Mouse (Mus musculus): Measurements from ENCODE around the gene Slc1a5.
A peak's percentile ranks its signal among the peaks of the same experiment; 100 is the strongest.

Gene Slc1a5

DNA sequence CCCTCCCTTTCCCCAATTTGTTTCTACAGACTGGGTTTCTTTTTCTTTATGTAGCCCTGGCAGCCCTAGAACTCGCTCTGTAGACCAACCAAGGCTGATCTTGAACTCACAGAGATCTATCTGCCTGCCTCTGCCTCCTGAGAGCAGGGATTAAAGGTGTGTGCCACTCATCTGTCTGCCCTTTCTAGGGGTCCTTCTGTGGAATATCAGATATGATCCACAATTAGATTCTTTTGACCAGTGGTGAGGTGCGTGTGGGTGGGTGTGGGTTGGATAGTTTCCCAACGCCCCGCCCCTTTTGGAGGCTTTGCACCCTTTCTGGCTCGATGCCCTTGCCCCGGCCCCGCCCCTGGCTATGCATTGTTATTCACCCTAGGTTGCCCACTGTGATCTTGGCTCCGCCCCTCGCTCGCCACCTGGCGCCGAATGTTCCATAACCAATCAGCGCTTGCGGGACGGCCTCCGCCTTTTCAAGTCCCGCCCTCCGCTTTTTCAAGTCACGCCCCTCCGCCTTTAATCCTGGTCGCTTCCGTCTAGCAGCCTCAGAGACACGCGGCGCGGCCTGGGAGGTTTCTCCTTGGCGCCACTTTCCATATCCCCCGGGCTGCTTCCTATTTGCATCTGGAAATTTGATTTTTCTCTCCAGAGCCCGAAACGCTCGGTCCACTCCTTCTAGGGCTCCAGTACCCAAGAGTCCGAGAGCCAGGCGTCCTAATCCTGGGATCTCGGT, at the start of gene Slc1a5:
Gene Slc1a5, plus strand, starts transcription at position 516 of the 730 bp plus-strand sequence.
- peak; percentile 92 for DNase-seq (ENCODE audit: low spot score)

GRCm38 (mm10) chr7:16731893-16732422, 49.2 kb upstream of the Slc1a5 start:
- DNase-seq (ENCODE audit: low spot score): no peak

DNA sequence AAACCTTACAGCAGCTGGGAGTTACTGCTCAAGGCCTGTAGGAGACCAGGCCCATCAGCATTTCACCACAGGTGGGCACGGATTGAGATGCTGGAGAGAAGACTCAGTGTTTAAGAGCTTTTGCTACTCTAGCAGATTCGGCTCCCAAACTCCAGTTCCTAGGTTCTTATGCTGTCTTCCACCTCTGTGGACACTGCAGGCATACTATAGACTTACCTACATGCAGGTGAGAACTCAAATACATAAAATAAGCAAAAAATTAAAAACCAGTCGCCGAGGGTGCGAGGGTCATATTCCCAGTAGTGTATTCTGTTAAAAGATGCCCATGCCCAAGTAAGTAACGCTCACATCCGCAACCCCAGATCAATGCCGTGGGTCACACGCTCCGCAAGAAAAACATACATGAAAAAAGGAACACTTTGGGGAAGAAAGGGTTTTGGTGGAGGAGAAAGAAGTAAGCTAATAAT, 43.5 kb upstream of the Slc1a5 start:
- no peak for DNase-seq (ENCODE audit: low spot score)

DNA sequence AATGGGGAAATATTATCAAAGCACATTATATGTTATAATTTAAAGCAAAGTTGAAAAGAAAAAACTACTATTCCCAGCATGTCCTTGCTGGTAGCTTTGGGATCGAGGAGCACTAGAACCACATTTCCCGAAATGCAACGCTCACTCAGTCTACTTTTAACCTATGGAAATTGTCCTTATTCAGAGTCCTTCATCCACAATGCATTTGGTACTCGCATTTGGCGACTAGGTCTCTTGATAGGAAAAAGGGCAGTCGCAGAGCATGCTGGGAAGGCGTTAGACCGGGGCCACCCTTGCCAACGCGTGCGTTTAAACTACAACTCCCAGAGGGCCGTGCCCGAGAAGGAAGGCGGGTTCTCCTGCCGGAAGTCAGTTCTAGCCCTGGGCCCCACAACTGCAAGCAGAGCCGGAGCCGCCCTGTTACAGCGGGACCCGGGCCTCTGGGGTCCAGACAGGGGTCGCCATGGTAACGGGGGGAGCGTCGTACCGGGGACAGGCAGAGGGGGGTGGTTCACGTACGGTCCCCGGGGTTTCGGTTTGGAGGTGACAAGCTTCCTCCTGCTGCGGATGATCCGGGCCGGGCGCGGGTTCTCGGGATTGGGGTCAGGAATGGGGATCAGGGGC, 43.0 kb upstream of the Slc1a5 start, which contains the start of gene Ap2s1:
Gene Ap2s1, plus strand, starts transcription at position 338 of the 624 bp plus-strand sequence.
- DNase-seq (ENCODE audit: low spot score): peak; percentile 86

DNA sequence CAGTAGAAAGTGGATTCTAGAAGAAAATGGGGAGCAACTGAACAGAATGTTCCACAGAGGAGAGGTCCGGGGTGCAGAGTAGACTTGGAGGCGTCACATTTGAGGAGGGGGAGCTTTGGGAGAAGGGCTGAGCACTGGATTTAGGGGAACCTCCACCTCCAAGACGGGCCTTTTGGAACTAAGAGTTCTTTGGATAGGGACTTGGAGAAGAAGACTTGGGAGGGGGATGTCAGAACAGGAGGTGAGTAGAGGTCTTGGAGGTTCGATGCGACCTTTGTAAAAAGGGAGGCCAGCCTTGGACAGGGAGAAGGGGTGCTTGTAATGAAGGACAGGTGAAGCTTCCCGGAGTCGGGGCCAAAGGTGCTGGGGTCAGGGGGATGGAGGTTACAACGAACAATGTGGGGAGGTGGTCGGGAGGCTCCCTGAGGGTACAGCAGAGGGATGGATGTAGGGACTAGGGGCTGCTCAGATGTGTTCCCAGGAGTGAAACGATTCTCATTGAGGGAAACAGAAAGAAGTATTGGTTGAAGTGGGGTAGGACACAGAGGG, 42.0 kb upstream of the Slc1a5 start:
- DNase-seq (ENCODE audit: low spot score): no peak

DNA sequence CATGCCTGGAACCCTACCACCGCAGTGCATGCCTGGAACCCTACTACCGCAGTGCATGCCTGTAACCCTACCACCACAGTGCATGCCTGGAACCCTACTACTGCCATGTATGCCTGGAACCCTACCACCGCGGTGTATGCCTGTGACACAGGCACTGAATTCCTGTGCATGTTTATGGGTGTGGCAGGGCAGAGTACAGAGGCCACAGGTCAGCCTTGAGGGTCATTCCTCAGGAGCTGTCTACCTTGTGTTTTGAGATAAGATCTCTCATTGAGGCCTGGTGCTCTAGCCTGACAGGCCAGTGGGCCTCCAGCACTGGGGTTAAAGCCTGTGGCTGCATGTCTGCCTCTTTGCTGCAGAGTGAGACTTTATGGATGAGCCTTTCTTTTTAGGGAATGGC, 35.8 kb upstream of the Slc1a5 start:
- no peak for DNase-seq (ENCODE audit: low spot score)

DNA sequence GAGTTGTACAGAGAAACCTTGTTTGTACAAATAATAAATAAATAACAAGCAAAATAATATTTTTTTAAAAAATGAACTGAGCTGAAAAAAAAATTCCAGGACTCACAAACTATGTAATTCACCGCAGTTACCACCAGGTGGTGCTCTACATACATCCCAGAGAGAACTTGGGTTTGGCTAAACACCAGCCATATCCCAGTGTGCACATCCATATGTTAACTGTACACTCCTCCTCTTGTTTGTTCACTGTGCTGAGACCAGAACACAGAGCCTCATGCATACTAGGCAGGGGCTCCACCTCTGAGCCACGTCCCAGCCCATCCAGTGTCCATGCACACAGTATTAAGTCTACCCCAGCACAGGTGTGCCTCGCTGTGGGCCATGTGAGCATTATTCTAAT, 35.0 kb upstream of the Slc1a5 start:
- DNase-seq (ENCODE audit: low spot score): no peak

GRCm38 (mm10) chr7:16747656-16748055, 33.5 kb upstream of the Slc1a5 start:
- DNase-seq (ENCODE audit: low spot score): no peak

DNA sequence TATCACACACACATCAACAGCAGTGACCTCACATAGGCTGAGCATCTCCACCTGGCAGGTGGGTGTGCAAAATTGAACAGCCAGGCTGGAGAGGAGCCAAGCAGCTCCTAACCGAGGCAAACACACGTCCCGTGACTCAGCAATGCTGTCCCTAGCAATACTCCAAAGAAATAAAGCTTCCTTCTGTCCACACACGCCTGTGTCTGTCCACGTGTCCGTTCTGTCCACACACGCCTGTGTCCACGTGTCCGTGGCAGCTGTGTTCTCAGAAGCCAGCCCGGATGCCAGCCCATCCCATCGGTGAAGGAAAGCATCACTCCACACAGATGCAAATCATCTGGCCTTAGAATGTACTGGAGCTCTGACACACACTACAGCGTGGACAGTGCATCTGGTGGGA, 29.1 kb upstream of the Slc1a5 start:
- DNase-seq (ENCODE audit: low spot score): no peak

- DNase-seq (ENCODE audit: low spot score): no peak
These were observed 25.6 kb upstream of the Slc1a5 start for GRCm38 (mm10) chr7:16755362-16756017.

GRCm38 (mm10) chr7:16758872-16759574, 22.1 kb upstream of the Slc1a5 start:
- DNase-seq (ENCODE audit: low spot score): no peak

GRCm38 (mm10) chr7:16760292-16760691, 20.8 kb upstream of the Slc1a5 start:
- DNase-seq (ENCODE audit: low spot score): no peak

- DNase-seq (ENCODE audit: low spot score): peak; percentile 51
These were observed 20.1 kb upstream of the Slc1a5 start for GRCm38 (mm10) chr7:16761005-16761481.

DNA sequence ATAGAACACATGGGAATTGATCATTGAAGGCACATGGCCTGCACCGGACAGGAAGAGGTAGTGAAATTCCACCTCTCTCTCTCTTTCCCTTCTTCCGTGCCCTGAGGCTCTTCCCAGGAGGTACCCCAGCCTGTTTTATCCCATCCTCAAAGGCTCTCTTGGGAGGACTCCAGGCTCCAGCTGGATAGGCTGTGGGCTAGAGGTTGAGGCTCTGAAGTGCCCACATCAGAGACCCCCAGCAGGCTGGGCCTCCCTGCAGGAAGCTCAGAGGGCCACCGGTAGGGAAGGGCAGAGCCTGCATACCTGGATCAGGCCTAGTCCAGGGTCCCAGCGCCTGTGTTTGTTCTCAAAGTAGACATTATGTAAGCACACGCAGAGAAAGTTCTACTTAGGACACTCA, 19.5 kb upstream of the Slc1a5 start:
- no peak for DNase-seq (ENCODE audit: low spot score)

- DNase-seq (ENCODE audit: low spot score): no peak
These were observed 17.5 kb upstream of the Slc1a5 start for GRCm38 (mm10) chr7:16763463-16764218.

DNA sequence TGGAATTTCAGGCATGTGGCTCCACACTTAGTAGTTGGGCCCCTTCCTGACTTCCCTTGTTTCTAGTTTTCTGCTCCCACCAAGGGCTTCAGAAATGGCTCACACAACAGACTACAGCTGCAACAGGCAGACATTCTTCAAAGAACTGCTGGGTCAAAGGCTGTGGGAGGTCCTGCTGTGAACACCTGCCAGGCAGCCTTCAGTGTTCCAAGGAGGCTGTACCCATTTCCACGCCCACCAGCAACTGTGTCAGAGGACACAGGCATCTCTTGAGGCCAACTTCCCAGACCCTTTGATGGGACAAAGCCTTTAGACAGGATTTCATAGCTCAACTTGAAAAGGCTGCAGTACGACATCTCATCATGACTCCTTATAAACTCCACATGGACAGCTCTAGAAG, 14.7 kb upstream of the Slc1a5 start:
- no peak for DNase-seq (ENCODE audit: low spot score)

DNA sequence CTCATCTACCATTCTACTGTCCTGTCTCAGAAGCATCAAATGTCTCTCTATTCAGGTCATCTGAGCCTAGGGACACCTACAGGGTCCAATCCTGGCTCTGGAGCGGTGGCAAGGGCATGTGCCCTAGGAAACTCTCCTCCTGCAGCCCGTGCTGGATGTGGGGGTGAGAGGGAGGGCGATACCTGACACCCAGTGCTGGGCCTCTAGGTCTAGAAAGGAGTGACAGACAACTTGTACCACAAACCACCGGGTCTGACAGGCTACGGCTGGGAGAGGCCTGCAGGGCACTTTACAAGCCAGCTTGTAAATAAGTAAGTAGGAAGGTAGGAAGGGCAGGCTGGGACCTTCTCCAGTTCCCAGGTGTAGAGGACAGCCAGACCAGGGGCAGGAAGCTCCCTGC, 5.3 kb upstream of the Slc1a5 start:
- no peak for DNase-seq (ENCODE audit: low spot score)

DNA sequence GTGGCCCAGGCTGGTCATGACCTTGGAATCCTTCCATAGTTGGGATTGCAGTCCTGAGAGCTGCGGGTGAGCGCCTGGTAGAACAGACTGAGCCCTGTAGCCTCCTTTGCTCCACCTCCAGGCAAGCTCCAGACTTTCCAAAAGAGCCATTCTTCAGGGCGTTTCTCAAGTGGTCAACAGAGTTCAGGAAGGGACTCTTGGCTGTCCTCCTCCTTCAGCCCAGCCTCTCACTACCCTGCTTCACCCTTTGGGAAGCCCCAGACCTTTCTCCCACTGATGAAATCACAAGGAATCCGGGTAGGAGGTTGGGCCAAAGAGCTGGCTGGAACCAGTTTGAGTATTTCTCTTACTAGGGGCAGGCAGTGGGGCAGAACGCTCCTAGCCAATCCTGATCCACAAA, 1.1 kb upstream of the Slc1a5 start:
- DNase-seq (ENCODE audit: low spot score): no peak

- no peak for DNase-seq (ENCODE audit: low spot score)
These were observed 345 bp downstream of the Slc1a5 start for GRCm38 (mm10) chr7:16781555-16781815.

DNA sequence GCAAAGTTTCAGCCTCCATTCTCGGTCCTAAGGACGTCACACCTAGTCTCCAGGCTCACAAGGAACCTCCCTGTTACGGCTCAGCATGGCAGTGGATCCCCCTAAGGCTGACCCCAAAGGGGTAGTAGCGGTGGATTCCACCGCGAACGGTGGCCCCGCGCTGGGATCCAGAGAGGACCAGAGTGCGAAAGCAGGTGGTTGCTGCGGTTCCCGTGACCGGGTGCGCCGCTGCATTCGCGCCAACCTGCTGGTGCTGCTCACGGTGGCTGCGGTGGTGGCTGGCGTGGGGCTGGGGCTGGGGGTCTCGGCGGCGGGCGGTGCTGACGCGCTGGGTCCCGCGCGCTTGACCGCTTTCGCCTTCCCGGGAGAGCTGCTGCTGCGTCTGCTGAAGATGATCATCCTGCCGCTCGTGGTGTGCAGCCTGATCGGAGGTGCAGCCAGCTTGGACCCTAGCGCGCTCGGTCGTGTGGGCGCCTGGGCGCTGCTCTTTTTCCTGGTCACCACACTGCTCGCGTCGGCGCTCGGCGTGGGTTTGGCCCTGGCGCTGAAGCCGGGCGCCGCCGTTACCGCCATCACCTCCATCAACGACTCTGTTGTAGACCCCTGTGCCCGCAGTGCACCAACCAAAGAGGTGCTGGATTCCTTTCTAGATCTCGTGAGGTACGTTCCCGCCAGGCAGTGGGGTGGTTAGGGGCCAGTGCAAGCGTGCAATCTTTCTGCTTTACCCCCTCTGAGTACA, 845 bp downstream of the Slc1a5 start:
- DNase-seq (ENCODE audit: low spot score): no peak

Measured in ovary, postnatal 14 days (tissue).